Mouse (Mus musculus) stomach, embryonic 14.5 days (tissue): ENCODE data around the gene Ccdc61. TPM values are rescaled to one million over a fixed set of nuclear protein-coding genes. Genes with fewer than 3 reads are reported as not detected.
A peak's percentile ranks its signal among the peaks of the same experiment; 100 is the strongest.

Experiments
- ATAC-seq: fragments of 200-750 bp; cut with Nextera tagmentation; 2 replicates; pipeline ENCODE4 v1.8.0; 2017; ENCODE audit warnings: low read depth, moderate TSS enrichment; ENCODE audit not compliant: insufficient number of reproducible peaks, insufficient read depth, low FRiP score
- H3K27ac ChIP-seq: fragments of 300-500 bp; sonication (generic); 2 replicates; pipeline ENCODE4 v1.5.1; 2014; ENCODE audit warnings: mild to moderate bottlenecking, low read length, moderate library complexity, mixed read lengths
- H3K27me3 ChIP-seq: fragments of 300-500 bp; sonication (generic); 2 replicates; pipeline ENCODE4 v1.6.1; 2014; ENCODE audit warnings: low read length, control low read depth, mixed read lengths; ENCODE audit not compliant: control insufficient read depth, insufficient read depth
- H3K36me3 ChIP-seq: fragments of 300-500 bp; sonication (generic); 2 replicates; pipeline ENCODE4 v1.6.1; 2014; ENCODE audit warnings: mild to moderate bottlenecking, control low read depth, low read length, moderate library complexity, mixed read lengths; ENCODE audit not compliant: control insufficient read depth, insufficient read depth
- H3K4me1 ChIP-seq: fragments of 300-500 bp; sonication (generic); 2 replicates; pipeline ENCODE4 v1.6.1; 2014; ENCODE audit warnings: low read length, control low read depth, mixed read lengths; ENCODE audit not compliant: control insufficient read depth, insufficient read depth
- H3K4me2 ChIP-seq: fragments of 300-500 bp; sonication (generic); replicated peaks from 2 replicates; pipeline ENCODE4 v1.6.1; 2014; ENCODE audit warnings: low read depth, low read length, control low read depth
- H3K4me3 ChIP-seq: fragments of 300-500 bp; sonication (generic); 2 replicates; pipeline ENCODE4 v1.5.1; 2014; ENCODE audit warnings: low read depth, low read length, control low read depth
- H3K9ac ChIP-seq: fragments of 300-500 bp; sonication (generic); replicated peaks from 2 replicates; pipeline ENCODE4 v1.6.1; 2014; ENCODE audit warnings: low read depth, mild to moderate bottlenecking, control low read depth, low read length, moderate library complexity, mixed read lengths
- H3K9me3 ChIP-seq: fragments of 300-500 bp; sonication (generic); 2 replicates; pipeline ENCODE4 v1.6.1; 2016; ENCODE audit warnings: low read depth, low read length, control low read depth; ENCODE audit not compliant: control insufficient read depth
- WGBS: fragments of 180-500 bp; shearing (Covaris S2); extraction: QIAGEN DNeasy Blood & Tissue Kit; methylation state at CpG from one replicate; pipeline ENCODE4 v1.1.7; 2014; 5-methylcytosine and 5-hydroxymethylcytosine counted together
- polyA plus RNA-seq: library from polyadenylated mRNA; unstranded; fragments of >200 nt; fragmentation: Nextera tagmentation; extraction: Ambion mirVana; gene quantifications from 2 replicates; pipeline ENCODE4 v1.2.1, GENCODE M21; 2014

The Ccdc61 gene
- polyA plus RNA-seq = 18.5 and 21.7 TPM in 2 replicates

DNA sequence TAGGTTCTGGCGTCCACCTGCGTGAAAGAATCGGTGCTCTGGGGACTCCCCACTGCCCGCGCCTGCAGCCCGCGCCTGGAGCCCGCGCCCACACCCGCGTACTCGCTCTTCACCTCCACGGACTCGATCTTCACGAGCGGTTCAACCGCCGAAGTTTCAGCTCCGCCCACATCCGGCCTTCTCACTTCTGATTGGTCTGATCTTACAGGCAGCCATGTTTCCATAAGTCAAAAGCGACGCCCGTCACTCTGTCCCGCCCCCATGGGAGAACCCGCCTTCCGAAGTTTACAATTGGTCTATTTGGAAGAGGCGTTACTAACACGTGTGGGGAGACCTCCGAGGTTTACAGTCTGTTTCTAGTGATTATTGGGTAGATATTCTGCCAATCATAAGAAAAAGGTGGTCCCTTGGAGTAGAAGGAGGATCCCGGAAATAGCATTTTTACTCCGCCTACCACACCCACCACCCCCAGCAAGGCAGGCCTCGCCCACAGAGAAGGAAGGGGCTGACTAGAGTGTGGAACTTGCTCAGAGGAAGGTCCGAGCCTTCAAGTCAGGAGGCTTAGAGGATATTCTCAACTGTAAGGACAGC lies at the start of gene Ccdc61:
TSS of gene Ccdc61 (minus strand) at position 175 of the 591 bp plus-strand sequence.
- Histone ChIP-seq H3K9me3 (no peaks in the 10 kb centered on the region), H3K4me2 (peak within 1 kb of the TSS; percentile 74), H3K9ac (peak within 1 kb of the TSS; percentile 31; the same call in 1 of the 2 replicates), H3K4me3 (peak within 1 kb of the TSS; percentile 68), H3K36me3 (no peaks in the 10 kb centered on the region), H3K27ac (no peak within 1 kb of the TSS), H3K4me1 (peaks cover 12% of the 10 kb centered on the region), H3K27me3 (no peaks in the 10 kb centered on the region)
- under 1% methylated on average over 33 of the region's 33 CpGs for WGBS
- ATAC-seq = peak; percentile 100

GRCm38 (mm10) chr7:18959446-18959845 lies 49.2 kb upstream of the Ccdc61 start:
- no peak overlapping the region for H3K9ac ChIP-seq
- no peaks in the 10 kb centered on the region for H3K36me3 ChIP-seq
- WGBS = 54% methylated on average over 8 of the region's 8 CpGs
- no peak overlapping the region for H3K4me3 ChIP-seq
- H3K27ac ChIP-seq = no peak overlapping the region
- no peak overlapping the region for H3K4me2 ChIP-seq
- no peaks in the 10 kb centered on the region for H3K9me3 ChIP-seq
- H3K4me1 ChIP-seq = no peaks in the 10 kb centered on the region
- ATAC-seq = no peak
- peaks cover 34% of the 10 kb centered on the region for H3K27me3 ChIP-seq

DNA sequence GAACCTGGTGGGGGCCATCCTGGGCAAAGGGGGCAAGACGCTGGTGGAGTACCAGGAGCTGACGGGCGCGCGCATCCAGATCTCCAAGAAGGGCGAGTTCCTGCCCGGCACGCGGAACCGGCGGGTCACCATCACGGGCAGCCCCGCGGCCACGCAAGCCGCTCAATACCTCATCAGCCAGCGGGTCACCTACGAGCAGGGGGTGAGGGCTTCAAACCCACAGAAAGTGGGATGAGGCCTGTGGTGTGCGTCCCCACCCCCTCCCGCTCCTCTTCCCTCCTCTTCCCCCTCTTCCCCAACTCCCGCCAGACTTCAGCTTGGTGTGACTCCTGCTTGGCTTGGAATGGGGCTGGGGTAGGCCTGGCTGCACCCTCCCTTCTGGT lies 48.2 kb upstream of the Ccdc61 start:
- peak overlapping the region; percentile 48; the same call in 1 of the 2 replicates for H3K9ac ChIP-seq
- H3K4me2 ChIP-seq = peak overlapping the region; percentile 99
- ATAC-seq = 0 out of 2 replicates have a peak, but pooled peaks have one; percentile 8
- no peak overlapping the region for H3K27ac ChIP-seq
- peak overlapping the region; percentile 51 for H3K4me3 ChIP-seq
- 0% methylated on average over 13 of the region's 21 CpGs for WGBS
- H3K4me1 ChIP-seq = no peaks in the 10 kb centered on the region
- peaks cover 31% of the 10 kb centered on the region for H3K27me3 ChIP-seq
- H3K9me3 ChIP-seq = no peaks in the 10 kb centered on the region
- H3K36me3 ChIP-seq = no peaks in the 10 kb centered on the region

- Histone ChIP-seq H3K36me3 (no peaks in the 10 kb centered on the region), H3K27ac (no peak overlapping the region), H3K9ac (peak overlapping the region; percentile 48), H3K4me3 (peak overlapping the region; percentile 51), H3K27me3 (peaks cover 25% of the 10 kb centered on the region), H3K9me3 (no peaks in the 10 kb centered on the region), H3K4me2 (peak overlapping the region; percentile 99), H3K4me1 (no peaks in the 10 kb centered on the region)
- WGBS = under 1% methylated on average over 107 of the region's 107 CpGs
- ATAC-seq = peak; percentile 81
Observed at GRCm38 (mm10) chr7:18957569-18958383, 47.6 kb upstream of the Ccdc61 start.

- H3K9me3 ChIP-seq = no peaks in the 10 kb centered on the region
- no peak overlapping the region for H3K4me3 ChIP-seq
- H3K4me1 ChIP-seq = no peaks in the 10 kb centered on the region
- WGBS = 16% methylated on average over 15 of the region's 15 CpGs
- H3K27me3 ChIP-seq = no peaks in the 10 kb centered on the region
- no peak overlapping the region for H3K4me2 ChIP-seq
- ATAC-seq = no peak
- no peak overlapping the region for H3K27ac ChIP-seq
- H3K9ac ChIP-seq = no peak overlapping the region
- H3K36me3 ChIP-seq = no peaks in the 10 kb centered on the region
Observed at GRCm38 (mm10) chr7:18951397-18951796, 41.2 kb upstream of the Ccdc61 start.

DNA sequence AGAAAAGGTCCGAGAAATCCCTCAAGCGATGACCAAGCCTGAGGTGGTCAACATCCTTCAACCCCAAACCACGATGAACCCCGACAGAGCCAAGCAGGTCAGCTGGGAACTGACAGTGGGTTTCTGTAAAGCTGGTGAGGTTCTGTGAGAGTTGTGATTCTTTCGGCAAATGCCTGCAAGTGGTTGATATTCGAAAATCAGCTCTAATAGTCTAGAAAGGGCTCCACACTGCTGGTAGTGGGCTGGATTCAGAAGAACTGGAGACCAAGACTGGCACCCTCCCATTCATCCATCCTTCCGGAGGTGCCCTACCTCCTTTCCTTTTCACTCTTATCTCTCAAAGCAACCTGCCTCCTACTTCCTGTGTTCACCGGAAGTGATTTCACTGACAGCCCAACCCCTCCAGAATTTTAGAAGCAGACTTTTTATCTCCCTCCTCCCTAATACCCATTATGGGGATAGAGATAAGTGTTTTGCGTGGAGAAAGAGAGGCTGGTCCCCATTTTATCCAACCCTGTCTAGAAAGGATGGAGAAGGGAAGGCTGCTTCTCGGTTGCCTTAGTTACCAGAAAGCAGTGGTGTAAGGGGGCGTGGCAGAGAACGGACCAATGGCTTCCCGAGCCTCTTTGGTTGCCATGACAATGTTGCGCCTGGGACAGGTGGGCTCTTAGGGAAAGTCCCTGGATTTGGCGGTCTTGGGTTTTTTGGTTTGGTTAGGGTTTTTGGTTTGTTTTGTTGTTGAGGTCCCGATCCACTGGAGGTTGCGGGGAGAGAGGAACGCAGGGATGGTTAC lies 40.5 kb upstream of the Ccdc61 start:
- no peaks in the 10 kb centered on the region for H3K27me3 ChIP-seq
- H3K27ac ChIP-seq = no peak overlapping the region
- H3K4me1 ChIP-seq = no peaks in the 10 kb centered on the region
- WGBS = 23% methylated on average over 18 of the region's 18 CpGs
- no peak overlapping the region for H3K4me2 ChIP-seq
- no peak overlapping the region for H3K4me3 ChIP-seq
- H3K36me3 ChIP-seq = no peaks in the 10 kb centered on the region
- H3K9me3 ChIP-seq = no peaks in the 10 kb centered on the region
- H3K9ac ChIP-seq = no peak overlapping the region
- ATAC-seq = no peak

GRCm38 (mm10) chr7:18949781-18950522 lies 39.7 kb upstream of the Ccdc61 start:
- no peak for ATAC-seq
- 26% methylated on average over 12 of the region's 12 CpGs for WGBS
- no peaks in the 10 kb centered on the region for H3K4me1 ChIP-seq

GRCm38 (mm10) chr7:18948151-18948550 lies 37.9 kb upstream of the Ccdc61 start:
- Histone ChIP-seq H3K9ac (no peak overlapping the region), H3K4me1 (no peaks in the 10 kb centered on the region), H3K27me3 (no peaks in the 10 kb centered on the region), H3K27ac (no peak overlapping the region), H3K4me3 (no peak overlapping the region), H3K4me2 (no peak overlapping the region), H3K9me3 (no peaks in the 10 kb centered on the region), H3K36me3 (no peaks in the 10 kb centered on the region)
- ATAC-seq = 0 out of 2 replicates have a peak, but pooled peaks have one; percentile 10
- WGBS = 59% methylated on average over 6 of the region's 6 CpGs

More at GRCm38 (mm10) chr7:18949781-18950522, 39.7 kb upstream of the Ccdc61 start:
- no peak overlapping the region for H3K27ac ChIP-seq
- H3K4me3 ChIP-seq = no peak overlapping the region
- H3K36me3 ChIP-seq = no peaks in the 10 kb centered on the region
- no peak overlapping the region for H3K9ac ChIP-seq
- no peaks in the 10 kb centered on the region for H3K9me3 ChIP-seq
- H3K27me3 ChIP-seq = no peaks in the 10 kb centered on the region
- H3K4me2 ChIP-seq = no peak overlapping the region
